Mouse (Mus musculus): Measurements from ENCODE around the gene Adamts20. TPM values are rescaled to one million over a fixed set of nuclear protein-coding genes. Genes with fewer than 3 reads are reported as not detected.
"Not testable (repeated sequence)": the region's sequence is repeated elsewhere in the genome, so short reads cannot be mapped to it uniquely, and the experiment has no call there.

The Adamts20 gene
- polyA plus RNA-seq (2016; fragmentation: Nextera tagmentation; extraction: Ambion mirVana): 0.33 and 0.44 TPM in 2 replicates

GRCm38 (mm10) chr15:94465318-94465717, at the start of gene Adamts20:
TSS of gene Adamts20 (minus strand) at chr15:94465418.
- Histone ChIP-seq H3K9me3 (replicated peaks) (no peaks in the 10 kb centered on the region), H3K4me3 (no peak within 1 kb of the TSS), H3K9ac (no peak within 1 kb of the TSS), H3K4me2 (no peak within 1 kb of the TSS), H3K36me3 (no peaks in the 10 kb centered on the region), H3K4me1 (no peaks in the 10 kb centered on the region), H3K27me3 (replicated peaks) (no peaks in the 10 kb centered on the region), H3K27ac (no peak within 1 kb of the TSS)
- WGBS (ENCODE audit: insufficient replicate concordance): 78% methylated on average over 11 of the region's 11 CpGs
- ATAC-seq: no peak

- Histone ChIP-seq H3K4me3 (no peak overlapping the region), H3K9me3 (replicated peaks) (peaks cover 5% of the 10 kb centered on the region; the same call in 1 of the 2 replicates), H3K27ac (no peak overlapping the region), H3K4me1 (no peaks in the 10 kb centered on the region), H3K9ac (no peak overlapping the region), H3K36me3 (no peaks in the 10 kb centered on the region), H3K27me3 (replicated peaks) (no peaks in the 10 kb centered on the region), H3K4me2 (no peak overlapping the region)
- no peak for ATAC-seq
- 67% methylated on average over 12 of the region's 12 CpGs for WGBS (ENCODE audit: insufficient replicate concordance)
Observed at GRCm38 (mm10) chr15:94503451-94504215, 38.4 kb upstream of the Adamts20 start.

GRCm38 (mm10) chr15:94499260-94499659, 34.0 kb upstream of the Adamts20 start:
- Histone ChIP-seq H3K36me3 (no peaks in the 10 kb centered on the region), H3K9ac (no peak overlapping the region), H3K27me3 (replicated peaks) (no peaks in the 10 kb centered on the region), H3K4me2 (no peak overlapping the region), H3K27ac (no peak overlapping the region), H3K9me3 (replicated peaks) (peaks cover 7% of the 10 kb centered on the region; the same call in 1 of the 2 replicates), H3K4me3 (no peak overlapping the region), H3K4me1 (no peaks in the 10 kb centered on the region)
- ATAC-seq: no peak
- 48% methylated on average over 1 of the region's 1 CpGs for WGBS (ENCODE audit: insufficient replicate concordance)

- Histone ChIP-seq H3K4me3 (no peak overlapping the region), H3K4me2 (no peak overlapping the region), H3K36me3 (no peaks in the 10 kb centered on the region), H3K9me3 (replicated peaks) (0 out of 2 replicates have a peak, but pooled peaks cover 2% of the 10 kb centered on the region), H3K27me3 (replicated peaks) (no peaks in the 10 kb centered on the region), H3K4me1 (no peaks in the 10 kb centered on the region), H3K9ac (no peak overlapping the region), H3K27ac (no peak overlapping the region)
- 54% methylated on average over 10 of the region's 10 CpGs for WGBS (ENCODE audit: insufficient replicate concordance)
- ATAC-seq: no peak
Observed at GRCm38 (mm10) chr15:94495936-94496335, 30.7 kb upstream of the Adamts20 start.

GRCm38 (mm10) chr15:94494445-94494844, 29.2 kb upstream of the Adamts20 start:
- no peak overlapping the region for H3K9ac ChIP-seq
- H3K36me3 ChIP-seq: no peaks in the 10 kb centered on the region
- H3K27me3 ChIP-seq (replicated peaks): no peaks in the 10 kb centered on the region
- no peaks in the 10 kb centered on the region for H3K4me1 ChIP-seq
- no peak for ATAC-seq
- H3K27ac ChIP-seq: no peak overlapping the region
- H3K9me3 ChIP-seq (replicated peaks): 0 out of 2 replicates have a peak, but pooled peaks cover 2% of the 10 kb centered on the region
- WGBS (ENCODE audit: insufficient replicate concordance): 81% methylated on average over 1 of the region's 1 CpGs
- H3K4me3 ChIP-seq: no peak overlapping the region
- no peak overlapping the region for H3K4me2 ChIP-seq

GRCm38 (mm10) chr15:94489433-94489832, 24.2 kb upstream of the Adamts20 start:
- Histone ChIP-seq H3K27me3 (replicated peaks) (no peaks in the 10 kb centered on the region), H3K9me3 (replicated peaks) (0 out of 2 replicates have a peak, but pooled peaks cover 2% of the 10 kb centered on the region), H3K9ac (no peak overlapping the region), H3K4me2 (no peak overlapping the region), H3K27ac (no peak overlapping the region), H3K36me3 (no peaks in the 10 kb centered on the region), H3K4me1 (no peaks in the 10 kb centered on the region), H3K4me3 (no peak overlapping the region)
- 61% methylated on average over 2 of the region's 2 CpGs for WGBS (ENCODE audit: insufficient replicate concordance)
- no peak for ATAC-seq

GRCm38 (mm10) chr15:94488028-94488427, 22.8 kb upstream of the Adamts20 start:
- not testable (repeated sequence) for H3K4me2 ChIP-seq; H3K4me1 ChIP-seq; H3K9me3 ChIP-seq (replicated peaks); H3K36me3 ChIP-seq; H3K9ac ChIP-seq; H3K27me3 ChIP-seq (replicated peaks); H3K27ac ChIP-seq; ATAC-seq; H3K4me3 ChIP-seq
- WGBS (ENCODE audit: insufficient replicate concordance): 40% methylated on average over 2 of the region's 2 CpGs

GRCm38 (mm10) chr15:94482555-94482954, 17.3 kb upstream of the Adamts20 start:
- H3K4me3 ChIP-seq: no peak overlapping the region
- H3K9me3 ChIP-seq (replicated peaks): no peaks in the 10 kb centered on the region
- no peak overlapping the region for H3K9ac ChIP-seq
- no peaks in the 10 kb centered on the region for H3K36me3 ChIP-seq
- WGBS (ENCODE audit: insufficient replicate concordance): 66% methylated on average over 2 of the region's 2 CpGs
- no peaks in the 10 kb centered on the region for H3K27me3 ChIP-seq (replicated peaks)
- no peak overlapping the region for H3K27ac ChIP-seq
- ATAC-seq: no peak
- H3K4me2 ChIP-seq: no peak overlapping the region
- no peaks in the 10 kb centered on the region for H3K4me1 ChIP-seq

- Histone ChIP-seq H3K4me1 (no peaks in the 10 kb centered on the region), H3K27me3 (replicated peaks) (no peaks in the 10 kb centered on the region), H3K9ac (no peak overlapping the region), H3K27ac (no peak overlapping the region), H3K36me3 (no peaks in the 10 kb centered on the region), H3K4me3 (no peak overlapping the region), H3K4me2 (no peak overlapping the region), H3K9me3 (replicated peaks) (no peaks in the 10 kb centered on the region)
- no peak for ATAC-seq
- WGBS (ENCODE audit: insufficient replicate concordance): 52% methylated on average over 4 of the region's 4 CpGs
Observed at GRCm38 (mm10) chr15:94480792-94481191, 15.6 kb upstream of the Adamts20 start.

GRCm38 (mm10) chr15:94480248-94480647, 15.0 kb upstream of the Adamts20 start:
- Histone ChIP-seq H3K9ac (no peak overlapping the region), H3K27ac (no peak overlapping the region), H3K9me3 (replicated peaks) (no peaks in the 10 kb centered on the region), H3K27me3 (replicated peaks) (no peaks in the 10 kb centered on the region), H3K36me3 (no peaks in the 10 kb centered on the region), H3K4me1 (no peaks in the 10 kb centered on the region), H3K4me2 (no peak overlapping the region), H3K4me3 (no peak overlapping the region)
- ATAC-seq: no peak
- 46% methylated on average over 5 of the region's 5 CpGs for WGBS (ENCODE audit: insufficient replicate concordance)

- Histone ChIP-seq H3K4me1 (no peaks in the 10 kb centered on the region), H3K27me3 (replicated peaks) (no peaks in the 10 kb centered on the region), H3K9ac (no peak overlapping the region), H3K4me3 (no peak overlapping the region), H3K9me3 (replicated peaks) (no peaks in the 10 kb centered on the region), H3K4me2 (no peak overlapping the region), H3K27ac (no peak overlapping the region), H3K36me3 (no peaks in the 10 kb centered on the region)
- 67% methylated on average over 3 of the region's 3 CpGs for WGBS (ENCODE audit: insufficient replicate concordance)
- ATAC-seq: no peak
Observed at GRCm38 (mm10) chr15:94479513-94480136, 14.4 kb upstream of the Adamts20 start.

- Histone ChIP-seq H3K9ac (no peak overlapping the region), H3K9me3 (replicated peaks) (no peaks in the 10 kb centered on the region), H3K36me3 (no peaks in the 10 kb centered on the region), H3K4me2 (no peak overlapping the region), H3K27ac (no peak overlapping the region), H3K27me3 (replicated peaks) (no peaks in the 10 kb centered on the region), H3K4me1 (no peaks in the 10 kb centered on the region), H3K4me3 (no peak overlapping the region)
- no peak for ATAC-seq
- 27% methylated on average over 13 of the region's 13 CpGs for WGBS (ENCODE audit: insufficient replicate concordance)
Observed at GRCm38 (mm10) chr15:94478706-94479105, 13.5 kb upstream of the Adamts20 start.

Measured in liver, embryonic 12.5 days (tissue).